Mouse (Mus musculus) cortical plate, adult 2 months (tissue): ENCODE measurements around the gene Arid1b. TPM values are rescaled to one million over a fixed set of nuclear protein-coding genes. Genes with fewer than 3 reads are reported as not detected.
A peak's percentile ranks its signal among the peaks of the same experiment; 100 is the strongest.

Source experiments
- H3K27ac ChIP-seq: fragments of 200-500 bp; 2 replicates; pipeline ENCODE4 v1.5.1; 2012; ENCODE audit warnings: low read length, control low read depth, inconsistent platforms; ENCODE audit not compliant: insufficient read depth
- H3K4me1 ChIP-seq: fragments of 200-500 bp; 2 replicates; pipeline ENCODE4 v1.6.1; 2011; ENCODE audit warnings: low read length; ENCODE audit not compliant: control insufficient read depth, insufficient read depth
- H3K4me3 ChIP-seq: fragments of 200-500 bp; 2 replicates; pipeline ENCODE4 v1.5.1; 2011; ENCODE audit warnings: mild to moderate bottlenecking, low read length, control low read depth; ENCODE audit not compliant: insufficient read depth
- CTCF ChIP-seq: fragments of 200-500 bp; IDR thresholded peaks from 2 replicates; pipeline ENCODE4 v1.5.1; 2011; ENCODE audit warnings: mild to moderate bottlenecking, control low read depth, low read length; ENCODE audit not compliant: insufficient read depth; ENCODE audit errors: extremely low read depth
- POLR2A ChIP-seq: fragments of 200-500 bp; IDR thresholded peaks from 2 replicates; pipeline ENCODE4 v1.6.1; 2011; ENCODE audit warnings: mild to moderate bottlenecking, low read length, control low read depth; ENCODE audit not compliant: insufficient read depth; ENCODE audit errors: extremely low read depth
- polyA plus RNA-seq: library from polyadenylated mRNA; depleted of rRNA; stranded (reverse); fragments of >200 nt; gene quantifications from 2 replicates; pipeline ENCODE4 v1.2.3, GENCODE M21; 2012

The Arid1b gene
- polyA plus RNA-seq, 1 experiment: 22.8 TPM

- Histone ChIP-seq H3K4me1 (no peaks in the 10 kb centered on the region; the same call in 1 of the 2 replicates), H3K27ac (no peak overlapping the region), H3K4me3 (no peak overlapping the region)
- TF ChIP-seq POLR2A: no peak
- TF ChIP-seq CTCF: 0 out of 2 replicates have a peak, but pooled peaks have one; percentile 3
Observed at GRCm38 (mm10) chr17:5187546-5187945, 193.4 kb downstream of the Arid1b start.

- Histone ChIP-seq H3K4me1 (no peaks in the 10 kb centered on the region; the same call in 1 of the 2 replicates), H3K27ac (no peak overlapping the region), H3K4me3 (no peak overlapping the region)
- TF ChIP-seq POLR2A (no peak), CTCF (no peak)
Observed at GRCm38 (mm10) chr17:5188400-5188799, 194.3 kb downstream of the Arid1b start.

- Histone ChIP-seq H3K27ac (peak overlapping the region; percentile 89), H3K4me1 (peaks cover 3% of the 10 kb centered on the region), H3K4me3 (peak overlapping the region; percentile 30)
- no peak for TF ChIP-seq CTCF
- TF ChIP-seq POLR2A: peak; percentile 80
Observed at GRCm38 (mm10) chr17:5189551-5190351, 195.6 kb downstream of the Arid1b start.

- H3K27ac ChIP-seq: no peak overlapping the region
- TF ChIP-seq CTCF (no peak), POLR2A (no peak)
- H3K4me1 ChIP-seq: peaks cover 3% of the 10 kb centered on the region
- peak overlapping the region; percentile 30 for H3K4me3 ChIP-seq
Observed at GRCm38 (mm10) chr17:5190367-5190766, 196.2 kb downstream of the Arid1b start.

GRCm38 (mm10) chr17:5194157-5194916 lies 200.2 kb downstream of the Arid1b start:
- TF ChIP-seq CTCF: no peak
- TF ChIP-seq POLR2A: no peak
- no peak overlapping the region for H3K4me3 ChIP-seq

GRCm38 (mm10) chr17:5195397-5195796 lies 201.3 kb downstream of the Arid1b start:
- Histone ChIP-seq H3K4me1 (peaks cover 4% of the 10 kb centered on the region; the same call in 1 of the 2 replicates), H3K27ac (no peak overlapping the region), H3K4me3 (no peak overlapping the region)
- TF ChIP-seq CTCF (no peak), POLR2A (no peak)

More at GRCm38 (mm10) chr17:5194157-5194916, 200.2 kb downstream of the Arid1b start:
- no peak overlapping the region for H3K27ac ChIP-seq
- peaks cover 4% of the 10 kb centered on the region; the same call in 1 of the 2 replicates for H3K4me1 ChIP-seq

- no peak overlapping the region for H3K27ac ChIP-seq
- no peak overlapping the region for H3K4me3 ChIP-seq
- no peak for TF ChIP-seq POLR2A
- no peak for TF ChIP-seq CTCF
- peaks cover 4% of the 10 kb centered on the region; the same call in 1 of the 2 replicates for H3K4me1 ChIP-seq
Observed at GRCm38 (mm10) chr17:5196005-5196404, 201.9 kb downstream of the Arid1b start.

GRCm38 (mm10) chr17:5196508-5196907 lies 202.4 kb downstream of the Arid1b start:
- H3K27ac ChIP-seq: no peak overlapping the region
- peaks cover 4% of the 10 kb centered on the region; the same call in 1 of the 2 replicates for H3K4me1 ChIP-seq
- TF ChIP-seq CTCF (no peak), POLR2A (no peak)
- no peak overlapping the region for H3K4me3 ChIP-seq

- H3K4me3 ChIP-seq: no peak overlapping the region
- peaks cover 4% of the 10 kb centered on the region; the same call in 1 of the 2 replicates for H3K4me1 ChIP-seq
- H3K27ac ChIP-seq: no peak overlapping the region
- TF ChIP-seq POLR2A: no peak
- TF ChIP-seq CTCF: no peak
Observed at GRCm38 (mm10) chr17:5197083-5197482, 203.0 kb downstream of the Arid1b start.
